Mouse (Mus musculus): ENCODE results near the gene Hoxd4.

DNA sequence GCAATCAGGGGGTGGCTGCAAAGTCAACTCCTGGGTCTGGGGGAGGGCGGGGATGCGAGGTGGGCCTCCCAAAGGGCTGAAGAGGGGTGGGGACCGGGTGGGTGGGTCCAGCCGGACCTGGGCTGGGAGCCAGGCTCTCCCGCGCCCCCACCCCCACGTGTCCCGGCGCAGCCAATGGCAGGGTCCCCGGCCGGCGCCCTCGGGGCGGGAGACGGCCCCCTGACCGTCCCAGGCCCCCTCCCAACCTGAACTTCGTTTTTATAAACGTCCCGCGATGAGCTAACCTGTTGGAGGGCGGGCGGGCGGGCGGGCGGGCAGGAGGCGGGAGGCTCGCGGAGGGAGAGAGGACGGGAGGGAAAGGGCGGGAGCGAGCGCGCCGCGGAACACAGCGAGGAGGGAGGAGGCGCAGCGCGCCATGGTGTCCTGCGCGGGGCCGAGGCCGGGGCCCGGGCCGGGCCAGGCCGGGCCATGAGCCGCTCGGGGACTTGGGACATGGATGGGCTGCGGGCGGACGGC is 43.8 kb upstream of the Hoxd4 start, which contains the start of gene Hoxd13:
- no peak for TF ChIP-seq CTCF (IDR thresholded peaks at IDR 0.05; ENCODE audit: insufficient read depth, low read depth, low read length)
- TF ChIP-seq POLR2A (IDR thresholded peaks at IDR 0.05; ENCODE audit: insufficient read depth, low read depth, low read length) = no peak

Data from olfactory bulb, adult 2 months (tissue).